In the genomic region with DNA sequence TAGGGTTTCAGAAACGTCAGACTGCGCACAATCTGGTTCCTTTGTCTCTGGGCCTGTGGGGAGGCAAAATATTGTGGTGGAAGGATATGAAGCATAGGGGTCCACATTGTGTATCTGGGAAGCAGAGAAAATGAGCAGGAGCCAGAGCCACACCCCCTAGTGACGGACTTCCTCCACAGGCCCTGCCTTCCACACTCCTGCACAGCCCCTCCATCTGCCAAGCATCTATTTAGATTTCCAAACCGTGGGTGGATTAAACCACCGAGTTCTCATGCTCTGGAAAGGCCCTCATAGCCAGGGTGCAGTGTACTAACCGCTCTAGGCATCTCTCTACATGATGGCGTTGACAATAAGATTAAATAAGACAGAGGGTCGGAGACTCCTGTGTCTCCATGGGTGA, we compare ENCODE assay signal across 25 mouse cellular contexts.
DNase-seq lines count a peak whose midpoint lies in the region; ATAC-seq and TF ChIP-seq lines count a peak whose summit lies in the region.
"Had no signal": no experiment of that assay in that cellular context is flagged by ENCODE, and none has a peak within 500 bp of the region (broad histone marks: within the 10 kb centered on the region; RNA-seq: fewer than 3 reads in every experiment).

No protein-coding gene starts in this region.

- no peak overlapping the region for H3K9ac ChIP-seq in intestine, postnatal 0 days (ENCODE audit: low read depth, low read length)
- H3K9ac ChIP-seq: embryonic facial prominence, embryonic 12.5 days; embryonic facial prominence, embryonic 15.5 days; forebrain, postnatal 0 days; heart, embryonic 13.5 days; hindbrain, embryonic 14.5 days had no signal

- H3K36me3 ChIP-seq in intestine, postnatal 0 days (ENCODE audit: control insufficient read depth, insufficient read depth) = no peaks in the 10 kb centered on the region
- H3K36me3 ChIP-seq: embryonic facial prominence, embryonic 12.5 days; embryonic facial prominence, embryonic 15.5 days had no signal

- peak overlapping the region; percentile 77 for H3K27ac ChIP-seq in layer of hippocampus, adult 2 months
- no peak overlapping the region for H3K27ac ChIP-seq in intestine, postnatal 0 days (ENCODE audit: low read depth, low read length)
- H3K27ac ChIP-seq: embryonic facial prominence, embryonic 12.5 days; embryonic facial prominence, embryonic 15.5 days; heart, embryonic 13.5 days; hindbrain, embryonic 14.5 days; hindbrain, postnatal 0 days had no signal

- TF ChIP-seq CTCF in layer of hippocampus, adult 2 months (conservative IDR thresholded peaks at IDR 0.05) = no peak
- TF ChIP-seq CTCF in intestine, postnatal 0 days (IDR thresholded peaks at IDR 0.05; ENCODE audit: low read depth) = no peak

- WGBS in intestine, postnatal 0 days = 70% methylated on average over 8 of the region's 8 CpGs

- H3K27me3 ChIP-seq in intestine, postnatal 0 days (replicated peaks; ENCODE audit: control insufficient read depth, insufficient read depth, low read length) = no peaks in the 10 kb centered on the region
- H3K27me3 ChIP-seq: embryonic facial prominence, embryonic 15.5 days had no signal

- no peaks in the 10 kb centered on the region for H3K9me3 ChIP-seq in intestine, postnatal 0 days (ENCODE audit: control insufficient read depth)
- H3K9me3 ChIP-seq: embryonic facial prominence, embryonic 12.5 days; embryonic facial prominence, embryonic 15.5 days; heart, embryonic 13.5 days had no signal

- no peak overlapping the region for H3K4me3 ChIP-seq in layer of hippocampus, adult 2 months
- H3K4me3 ChIP-seq in intestine, postnatal 0 days (ENCODE audit: low read depth, low read length) = no peak overlapping the region
- H3K4me3 ChIP-seq: embryonic facial prominence, embryonic 12.5 days; embryonic facial prominence, embryonic 15.5 days; heart, embryonic 13.5 days had no signal

- no peak overlapping the region for H3K4me2 ChIP-seq in intestine, postnatal 0 days (replicated peaks; ENCODE audit: low read depth)
- H3K4me2 ChIP-seq: embryonic facial prominence, embryonic 12.5 days; embryonic facial prominence, embryonic 15.5 days; heart, embryonic 13.5 days; hindbrain, embryonic 14.5 days had no signal

- peak; percentile 56 for DNase-seq in layer of hippocampus, adult 11-12 months (ENCODE audit: low spot score)
- DNase-seq in layer of hippocampus, postnatal 25 days (ENCODE audit: extremely low spot score in 1 of 2, low spot score in 1 of 2) = no peak
- DNase-seq in brain, adult 2 months (ENCODE audit: low read depth, low spot score) = peak; percentile 45
- peak; percentile 40 to 60 for DNase-seq in layer of hippocampus, adult 2 months (ENCODE audit: low spot score in 2 of 2)
- peak; percentile 19 to 32 for DNase-seq in layer of hippocampus, postnatal 10 days (ENCODE audit: low spot score in 2 of 2)
- DNase-seq in testis, postnatal 14 days (ENCODE audit: low spot score) = no peak
- DNase-seq: adrenal gland, adult 8-10 months; adrenal gland, postnatal 25 days; cerebellum, adult 2 months; cerebellum, adult 9-11 months; cerebellum, postnatal 25 days; forebrain, postnatal 0 days; gastrocnemius, postnatal 14 days; heart, adult 11 months; heart, postnatal 14 days; heart, postnatal 4 days had no signal

- no peak for ATAC-seq in intestine, postnatal 0 days
- no peak for ATAC-seq in activated CD4-positive, CD25-positive, alpha-beta regulatory T cell, adult 4 months
- ATAC-seq: CD4-positive, CD25-positive, alpha-beta regulatory T cell, adult 4 months; forebrain, embryonic 14.5 days; forebrain, postnatal 0 days; hindbrain, postnatal 0 days had no signal

- H3K4me1 ChIP-seq in intestine, postnatal 0 days (replicated peaks; ENCODE audit: control insufficient read depth, insufficient read depth, low read length) = no peaks in the 10 kb centered on the region
- H3K4me1 ChIP-seq: embryonic facial prominence, embryonic 15.5 days had no signal

Comparison
In these comparisons a context has a peak if more than half of its experiments do, and no peak if none do; other contexts are left out.
1. DNase-seq: peak in layer of hippocampus, adult 11-12 months (single experiment), brain, adult 2 months (single experiment), layer of hippocampus, adult 2 months (2 of 2) and layer of hippocampus, postnatal 10 days (2 of 2); none in layer of hippocampus, postnatal 25 days (0 of 2) and testis, postnatal 14 days (single experiment).